Mouse (Mus musculus): ENCODE data around the gene Igf2r. TPM values are rescaled to one million over a fixed set of nuclear protein-coding genes. Genes with fewer than 3 reads are reported as not detected.
"Not testable (repeated sequence)": the region's sequence is repeated elsewhere in the genome, so short reads cannot be mapped to it uniquely, and the experiment has no call there.

The Igf2r gene
- polyA plus RNA-seq, 1 experiment from 2014 or later: 141 TPM

DNA sequence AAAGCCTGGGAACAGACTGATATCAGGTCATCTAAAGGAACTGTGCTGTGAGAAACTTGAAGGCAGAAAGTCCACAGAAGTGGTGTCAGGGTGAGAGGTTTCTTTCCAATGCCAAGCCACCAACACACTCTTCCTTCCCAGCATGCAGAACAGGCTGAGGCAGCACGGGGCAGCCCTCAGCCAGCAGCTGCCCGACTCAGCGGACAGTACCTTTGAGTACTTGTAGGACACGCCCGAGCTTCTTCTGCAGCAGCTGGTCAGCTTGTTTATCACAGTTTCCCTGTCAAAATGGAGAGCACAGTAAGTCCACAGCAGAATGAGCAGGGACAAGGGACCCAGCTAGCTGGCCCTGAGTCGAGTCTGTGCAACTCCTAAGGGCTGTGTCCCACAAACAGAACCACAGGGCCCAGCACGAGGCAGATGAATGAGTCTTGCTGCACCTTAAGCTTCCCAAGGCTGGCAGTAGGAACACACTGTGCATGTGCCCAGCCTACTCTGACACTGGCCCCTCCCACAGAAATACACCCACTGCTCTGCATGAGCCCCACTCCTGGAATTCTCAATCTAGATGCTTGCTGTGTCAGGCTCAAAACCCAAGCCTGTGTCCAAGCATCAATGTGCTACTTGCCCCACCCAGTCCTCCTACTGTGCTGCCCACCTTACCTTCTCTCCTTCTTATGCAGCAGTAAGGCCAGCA is 84.4 kb downstream of the Igf2r start:
- Histone ChIP-seq H3K4me3 (no peak overlapping the region), H3K36me3 (peaks cover 99% of the 10 kb centered on the region), H3K9me3 (no peaks in the 10 kb centered on the region), H3K27ac (peak overlapping the region; percentile 37; the same call in 1 of the 2 replicates), H3K4me1 (peaks cover 19% of the 10 kb centered on the region), H3K27me3 (ENCODE audit: insufficient read depth, poor library complexity, severe bottlenecking) (no peaks in the 10 kb centered on the region)
- DNase-seq (ENCODE audit: low spot score): no peak
- WGBS: 80% methylated on average over 7 of the region's 7 CpGs

GRCm38 (mm10) chr17:12684412-12684811 is 85.1 kb downstream of the Igf2r start:
- peaks cover 19% of the 10 kb centered on the region for H3K4me1 ChIP-seq
- H3K27me3 ChIP-seq (ENCODE audit: insufficient read depth, poor library complexity, severe bottlenecking): no peaks in the 10 kb centered on the region
- peaks cover 99% of the 10 kb centered on the region for H3K36me3 ChIP-seq
- no peak overlapping the region for H3K4me3 ChIP-seq
- WGBS: 74% methylated on average over 4 of the region's 4 CpGs
- no peaks in the 10 kb centered on the region for H3K9me3 ChIP-seq
- H3K27ac ChIP-seq: no peak overlapping the region; the same call in 1 of the 2 replicates
- DNase-seq (ENCODE audit: low spot score): no peak

- WGBS: 89% methylated on average over 13 of the region's 13 CpGs
- Histone ChIP-seq H3K9me3 (no peaks in the 10 kb centered on the region), H3K27ac (no peak overlapping the region), H3K36me3 (peaks cover 92% of the 10 kb centered on the region), H3K27me3 (ENCODE audit: insufficient read depth, poor library complexity, severe bottlenecking) (no peaks in the 10 kb centered on the region), H3K4me3 (no peak overlapping the region), H3K4me1 (0 out of 2 replicates have a peak, but pooled peaks cover 12% of the 10 kb centered on the region)
- no peak for DNase-seq (ENCODE audit: low spot score)
Measured at GRCm38 (mm10) chr17:12683582-12683981, 85.9 kb downstream of the Igf2r start.

GRCm38 (mm10) chr17:12678261-12678660 is 91.2 kb downstream of the Igf2r start:
- H3K36me3 ChIP-seq: peaks cover 39% of the 10 kb centered on the region
- H3K4me1 ChIP-seq: peaks cover 8% of the 10 kb centered on the region
- no peaks in the 10 kb centered on the region for H3K9me3 ChIP-seq
- H3K4me3 ChIP-seq: no peak overlapping the region
- no peak for DNase-seq (ENCODE audit: low spot score)
- no peak overlapping the region for H3K27ac ChIP-seq
- no peaks in the 10 kb centered on the region for H3K27me3 ChIP-seq (ENCODE audit: insufficient read depth, poor library complexity, severe bottlenecking)

- Histone ChIP-seq H3K4me3 (no peak overlapping the region), H3K27ac (no peak overlapping the region), H3K36me3 (peaks cover 28% of the 10 kb centered on the region), H3K4me1 (peaks cover 8% of the 10 kb centered on the region), H3K9me3 (no peaks in the 10 kb centered on the region), H3K27me3 (ENCODE audit: insufficient read depth, poor library complexity, severe bottlenecking) (no peaks in the 10 kb centered on the region)
- no peak for DNase-seq (ENCODE audit: low spot score)
Measured at GRCm38 (mm10) chr17:12677139-12677538, 92.3 kb downstream of the Igf2r start.

DNA sequence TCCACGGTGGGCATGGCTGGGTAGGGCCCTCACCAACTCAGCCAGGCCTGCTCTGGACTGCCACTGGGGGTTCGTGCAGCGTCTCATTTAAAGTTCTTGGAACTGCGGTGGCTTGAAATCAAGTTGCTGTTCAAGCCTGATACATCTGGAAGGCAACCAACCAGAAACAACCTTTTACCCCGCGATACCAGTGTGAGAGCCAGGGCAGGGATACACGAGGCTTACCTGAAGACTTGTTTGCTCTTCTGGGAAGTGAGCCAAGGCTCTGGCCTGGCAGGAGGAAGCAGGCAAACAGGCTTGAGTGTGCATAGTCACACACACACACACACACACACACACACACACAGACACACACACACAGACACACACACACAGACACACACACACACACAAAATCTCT is 93.8 kb downstream of the Igf2r start, which contains the start of gene Slc22a1:
Gene Slc22a1, minus strand, starts transcription at position 184 of the 400 bp plus-strand sequence.
- Histone ChIP-seq H3K36me3 (peaks cover 14% of the 10 kb centered on the region), H3K9me3 (no peaks in the 10 kb centered on the region), H3K27me3 (ENCODE audit: insufficient read depth, poor library complexity, severe bottlenecking) (no peaks in the 10 kb centered on the region), H3K27ac (0 out of 2 replicates have a peak within 1 kb of the TSS, but pooled peaks have one; percentile 19), H3K4me3 (no peak within 1 kb of the TSS), H3K4me1 (peaks cover 8% of the 10 kb centered on the region)
- WGBS: 90% methylated on average over 7 of the region's 7 CpGs
- DNase-seq (ENCODE audit: low spot score): no peak

DNA sequence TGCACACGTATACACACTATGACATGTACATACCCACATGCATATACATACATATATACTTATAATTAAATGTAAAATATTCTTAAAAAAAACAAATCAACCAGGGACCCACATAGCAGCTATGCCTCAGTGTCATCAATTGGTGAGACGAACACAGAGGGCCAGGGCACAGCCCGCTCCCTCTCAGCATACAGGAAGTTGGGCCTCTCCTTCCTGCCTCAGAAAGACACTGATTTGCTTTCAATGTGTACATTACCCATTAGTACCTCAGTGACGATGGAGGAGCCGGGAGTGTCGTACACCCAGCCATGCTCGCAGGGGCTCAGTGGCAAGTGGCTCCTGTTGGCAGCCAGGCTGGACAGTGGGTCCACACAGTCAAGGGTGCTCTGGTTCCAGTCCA is 94.5 kb downstream of the Igf2r start:
- not testable (repeated sequence) for H3K36me3 ChIP-seq; H3K9me3 ChIP-seq; H3K4me3 ChIP-seq; H3K27ac ChIP-seq; DNase-seq (ENCODE audit: low spot score); H3K27me3 ChIP-seq (ENCODE audit: insufficient read depth, poor library complexity, severe bottlenecking)
- peaks cover 10% of the 10 kb centered on the region for H3K4me1 ChIP-seq
- whole genome bisulfite sequencing: 73% methylated on average over 7 of the region's 7 CpGs

GRCm38 (mm10) chr17:12673871-12674270 is 95.6 kb downstream of the Igf2r start:
- Histone ChIP-seq H3K4me3 (no peak overlapping the region), H3K9me3 (no peaks in the 10 kb centered on the region), H3K27ac (peak overlapping the region; percentile 44; the same call in 1 of the 2 replicates), H3K36me3 (no peaks in the 10 kb centered on the region), H3K27me3 (ENCODE audit: insufficient read depth, poor library complexity, severe bottlenecking) (no peaks in the 10 kb centered on the region), H3K4me1 (peaks cover 21% of the 10 kb centered on the region)
- DNase-seq (ENCODE audit: low spot score): no peak
- 51% methylated on average over 3 of the region's 3 CpGs for WGBS

DNA sequence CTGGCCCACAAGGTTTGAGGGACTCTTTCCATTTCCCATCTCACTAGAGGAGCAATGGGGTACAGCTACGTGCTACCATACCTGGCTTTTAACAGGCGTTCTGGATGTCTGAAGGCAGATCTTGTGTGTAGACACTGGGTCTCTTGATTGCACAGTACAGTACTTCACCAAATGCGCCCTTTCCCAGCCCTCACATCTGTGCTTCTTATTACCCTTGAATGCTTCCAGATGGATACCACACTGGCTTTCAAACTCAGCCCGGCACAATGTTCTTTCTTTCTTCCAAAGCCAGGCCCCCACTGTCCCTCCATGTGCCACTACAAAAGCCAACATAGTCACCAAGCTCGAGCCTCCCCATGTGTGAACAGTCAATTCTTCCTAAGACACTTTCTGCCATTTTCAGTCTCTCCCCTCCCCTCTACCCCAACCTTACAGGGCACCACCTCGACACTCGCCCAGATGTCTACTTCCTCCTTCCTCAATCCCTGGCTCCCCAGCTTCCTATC is 97.1 kb downstream of the Igf2r start:
- no peak overlapping the region for H3K4me3 ChIP-seq
- H3K27ac ChIP-seq: no peak overlapping the region
- no peaks in the 10 kb centered on the region for H3K36me3 ChIP-seq
- H3K9me3 ChIP-seq: no peaks in the 10 kb centered on the region
- DNase-seq (ENCODE audit: low spot score): no peak
- peaks cover 32% of the 10 kb centered on the region for H3K4me1 ChIP-seq
- H3K27me3 ChIP-seq (ENCODE audit: insufficient read depth, poor library complexity, severe bottlenecking): no peaks in the 10 kb centered on the region
- WGBS: 72% methylated on average over 7 of the region's 7 CpGs

DNA sequence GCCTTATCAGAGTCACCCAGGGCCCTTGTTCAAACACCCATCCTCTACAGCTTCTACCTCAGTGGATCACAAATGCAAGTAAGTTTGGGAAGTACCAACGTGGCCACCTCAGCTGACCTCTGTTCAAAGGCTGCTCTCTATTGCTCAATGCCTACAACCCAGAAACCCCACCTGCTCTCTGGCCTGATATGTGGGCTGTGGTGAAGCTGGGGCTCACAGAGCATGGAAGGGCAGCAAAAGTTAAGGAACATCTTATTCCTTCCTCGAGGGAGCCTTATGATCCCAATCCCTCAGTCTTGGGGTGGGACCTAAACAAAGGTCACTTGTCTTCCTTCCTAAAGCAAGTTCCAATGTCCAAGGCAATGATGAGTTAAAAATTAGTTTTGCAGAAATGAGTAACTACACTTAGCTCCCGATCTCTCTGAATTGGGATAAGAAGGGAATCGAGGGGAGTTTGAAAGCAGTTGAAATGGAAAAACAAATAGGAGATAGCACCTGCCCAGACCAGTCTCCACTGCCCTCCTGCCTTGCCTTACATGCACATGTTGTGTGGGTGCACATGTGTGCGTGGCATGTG is 98.3 kb downstream of the Igf2r start:
- WGBS: 80% methylated on average over 5 of the region's 5 CpGs
- DNase-seq (ENCODE audit: low spot score): no peak
- Histone ChIP-seq H3K27ac (no peak overlapping the region), H3K4me3 (no peak overlapping the region), H3K4me1 (peaks cover 42% of the 10 kb centered on the region), H3K36me3 (no peaks in the 10 kb centered on the region), H3K27me3 (ENCODE audit: insufficient read depth, poor library complexity, severe bottlenecking) (no peaks in the 10 kb centered on the region), H3K9me3 (no peaks in the 10 kb centered on the region)

GRCm38 (mm10) chr17:12669363-12669679 is 100.1 kb downstream of the Igf2r start:
- peak; percentile 89 for DNase-seq (ENCODE audit: low spot score)
- H3K4me3 ChIP-seq: no peak overlapping the region
- no peaks in the 10 kb centered on the region for H3K9me3 ChIP-seq
- H3K4me1 ChIP-seq: peaks cover 50% of the 10 kb centered on the region
- no peaks in the 10 kb centered on the region for H3K36me3 ChIP-seq
- peak overlapping the region; percentile 85 for H3K27ac ChIP-seq
- H3K27me3 ChIP-seq (ENCODE audit: insufficient read depth, poor library complexity, severe bottlenecking): no peaks in the 10 kb centered on the region

DNA sequence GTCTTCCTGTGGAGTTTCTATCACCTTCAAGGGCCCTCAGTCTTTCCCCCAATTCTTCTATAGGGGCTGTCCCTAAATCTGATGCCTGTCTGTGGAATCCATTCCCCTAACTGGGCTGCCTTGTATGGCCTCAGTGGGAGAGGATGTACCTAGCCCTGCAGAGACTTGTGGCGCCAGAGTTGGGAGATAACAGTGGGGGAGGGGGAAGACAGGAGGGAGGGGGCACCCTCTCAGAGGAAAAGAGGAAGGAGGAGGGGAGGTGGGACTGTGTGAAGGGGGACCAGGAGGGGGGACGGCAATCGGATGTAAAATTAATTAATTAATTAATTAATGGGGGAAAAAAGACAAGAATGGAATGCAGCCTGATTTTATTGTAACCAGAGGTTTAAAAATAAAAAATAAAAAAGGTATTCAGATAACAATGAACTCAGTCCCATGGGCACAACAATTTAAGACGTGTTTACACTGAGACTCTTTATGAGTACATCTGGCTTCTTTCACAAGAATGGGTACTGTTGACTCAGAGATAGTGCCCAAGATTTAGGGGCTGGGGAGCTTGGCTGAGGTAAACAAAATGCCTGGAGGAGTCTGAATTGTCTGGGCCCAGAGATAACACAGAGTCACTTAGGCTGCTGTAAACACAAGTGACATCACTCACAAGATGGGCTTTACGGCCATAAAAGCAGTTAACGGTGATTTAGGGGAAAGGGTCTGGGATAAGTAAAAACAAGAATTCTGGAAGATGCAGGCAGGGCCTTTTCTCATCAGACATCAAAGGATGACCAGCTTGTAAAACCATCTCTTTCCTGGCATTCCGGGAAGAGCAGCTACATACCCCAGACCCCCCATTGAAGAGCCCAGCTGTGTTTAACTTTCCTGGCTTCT is 100.7 kb downstream of the Igf2r start:
- H3K4me3 ChIP-seq: no peak overlapping the region
- H3K4me1 ChIP-seq: peaks cover 53% of the 10 kb centered on the region
- no peaks in the 10 kb centered on the region for H3K9me3 ChIP-seq
- 5% methylated on average over 7 of the region's 7 CpGs for WGBS
- H3K27me3 ChIP-seq (ENCODE audit: insufficient read depth, poor library complexity, severe bottlenecking): no peaks in the 10 kb centered on the region
- peak overlapping the region; percentile 85 for H3K27ac ChIP-seq
- H3K36me3 ChIP-seq: no peaks in the 10 kb centered on the region
- DNase-seq (ENCODE audit: low spot score): no peak

DNA sequence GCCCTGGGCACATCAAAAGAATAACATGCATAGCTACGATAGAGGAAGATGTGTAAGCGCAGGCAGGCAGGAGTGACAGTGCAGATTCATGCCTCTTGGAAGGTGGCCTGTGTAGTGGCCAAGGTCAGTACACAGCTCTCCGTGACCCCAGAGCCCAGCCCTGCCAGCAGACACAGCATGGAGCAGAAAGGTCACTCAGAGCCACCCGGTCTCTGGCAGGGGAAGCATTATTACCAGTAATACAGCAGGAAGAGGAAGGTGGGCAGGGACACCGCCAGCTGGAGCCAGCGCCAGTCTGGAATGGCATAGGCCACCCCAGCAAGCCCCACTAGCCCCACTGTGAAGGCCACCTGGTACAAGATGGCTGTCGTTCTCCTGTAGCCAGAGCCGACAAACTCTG is 105.3 kb downstream of the Igf2r start:
- DNase-seq (ENCODE audit: low spot score): no peak
- Histone ChIP-seq H3K27me3 (ENCODE audit: insufficient read depth, poor library complexity, severe bottlenecking) (no peaks in the 10 kb centered on the region), H3K9me3 (no peaks in the 10 kb centered on the region), H3K4me1 (peaks cover 56% of the 10 kb centered on the region), H3K27ac (peak overlapping the region; percentile 70), H3K4me3 (no peak overlapping the region), H3K36me3 (no peaks in the 10 kb centered on the region)
- 68% methylated on average over 8 of the region's 8 CpGs for WGBS

All from heart, embryonic 10.5 days (tissue).